Mouse (Mus musculus) gastrocnemius, postnatal 36 days (tissue): ENCODE data around the gene Clec18a. TPM values are rescaled to one million over a fixed set of nuclear protein-coding genes. Genes with fewer than 3 reads are reported as not detected.
"Not testable (repeated sequence)": the region's sequence is repeated elsewhere in the genome, so short reads cannot be mapped to it uniquely, and the experiment has no call there.

Experiments
- DNase-seq, 2 experiments: peaks; one replicate each; pipeline ENCODE4 v3.0.0; 2022
- intact Hi-C: fragments of 180-260 bp; cut with DNase I; formaldehyde crosslinking; loops from one replicate; pipeline ENCODE4 v1.15.1; 2025
- total RNA-seq, 2 experiments: library from RNA; stranded (reverse); gene quantifications; 2 replicates each; pipeline ENCODE4 v1.2.3; 2021

The Clec18a gene
- total RNA-seq, 2 experiments from 2014 or later, result 0.12 to 0.69 TPM

DNA sequence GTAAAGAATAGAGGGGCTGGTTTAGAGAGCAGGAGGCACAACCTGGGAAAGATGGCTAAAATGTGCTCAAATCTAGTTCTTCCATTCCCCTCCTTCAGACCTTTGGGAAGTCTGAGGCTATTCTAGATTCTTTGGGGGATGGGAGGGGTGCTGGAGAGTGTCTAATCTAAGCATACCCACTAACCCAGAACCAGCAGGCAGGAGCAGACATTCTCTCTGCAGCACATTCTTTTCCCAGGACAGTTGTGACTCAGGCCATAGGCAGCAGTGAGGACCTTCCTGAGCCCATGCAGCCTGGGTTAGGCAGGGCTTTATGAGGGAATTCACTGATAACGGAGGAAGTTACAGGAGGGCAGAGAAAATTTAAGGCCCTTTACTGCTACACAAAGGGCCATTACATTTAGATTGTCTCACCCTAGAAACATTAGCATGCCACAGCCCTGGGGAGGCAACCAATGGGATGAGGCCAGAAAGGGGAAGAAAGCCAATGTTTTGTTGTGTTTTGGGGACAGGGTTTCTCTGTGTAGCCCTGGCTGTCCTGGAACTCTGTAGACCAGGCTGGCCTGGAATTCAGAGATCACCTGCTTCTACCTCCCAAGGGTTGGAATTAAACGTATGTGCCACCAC is 33.2 kb downstream of the Clec18a start:
- DNase-seq, result no peak
- intact Hi-C loops, result no loop called here

DNA sequence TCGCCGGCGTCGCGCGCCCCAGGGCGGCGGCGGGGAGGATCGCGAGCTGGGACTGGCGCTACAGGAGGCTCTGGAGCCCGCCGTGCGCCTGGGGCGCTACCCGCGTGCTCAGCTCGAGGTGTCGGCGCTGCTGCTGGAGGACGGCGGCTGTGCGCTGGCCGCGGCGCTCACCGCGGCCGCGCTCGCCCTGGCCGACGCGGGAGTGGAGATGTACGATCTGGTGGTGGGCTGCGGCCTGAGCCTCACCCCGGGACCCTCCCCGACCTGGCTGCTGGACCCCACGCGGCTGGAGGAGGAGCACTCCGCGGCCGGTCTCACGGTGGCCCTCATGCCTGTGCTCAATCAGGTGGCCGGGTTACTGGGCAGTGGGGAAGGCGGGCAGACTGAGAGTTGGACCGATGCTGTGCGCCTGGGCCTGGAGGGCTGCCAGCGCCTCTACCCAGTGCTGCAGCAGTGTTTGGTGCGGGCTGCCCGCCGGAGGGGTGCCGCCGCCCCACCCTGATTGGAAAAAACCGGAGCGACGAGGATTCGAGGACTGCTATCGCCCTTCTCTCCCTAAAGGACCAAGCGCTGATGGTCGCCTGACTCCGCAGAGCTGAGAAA is 35.4 kb downstream of the Clec18a start:
- DNase-seq, result no peak
- intact Hi-C loops, result no loop called here

DNA sequence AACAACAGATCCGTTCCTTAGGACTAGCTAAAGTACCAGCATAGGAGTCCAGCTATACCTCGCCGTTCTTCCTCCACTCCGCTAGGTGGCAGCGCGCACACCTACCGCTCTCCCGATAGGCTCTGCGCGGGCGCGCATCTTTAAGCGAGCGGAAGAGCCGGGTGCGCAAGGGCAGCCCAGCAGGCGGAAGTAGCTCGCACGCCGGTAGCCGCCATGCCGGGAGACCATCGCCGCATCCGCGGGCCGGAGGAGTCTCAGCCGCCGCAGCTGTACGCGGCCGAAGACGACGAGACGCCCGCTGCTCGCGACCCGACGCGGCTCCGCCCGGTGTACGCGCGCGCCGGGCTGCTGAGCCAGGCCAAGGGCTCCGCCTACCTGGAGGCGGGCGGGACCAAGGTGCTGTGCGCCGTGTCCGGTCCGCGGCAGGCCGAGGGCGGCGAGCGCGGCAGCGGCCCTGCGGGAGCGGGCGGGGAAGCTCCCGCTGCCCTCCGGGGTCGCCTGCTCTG is 36.0 kb downstream of the Clec18a start, which contains the start of gene Exosc6:
TSS of gene Exosc6 (plus strand) at position 182 of the 506 bp plus-strand sequence.
- intact Hi-C loops, result no loop called here

DNA sequence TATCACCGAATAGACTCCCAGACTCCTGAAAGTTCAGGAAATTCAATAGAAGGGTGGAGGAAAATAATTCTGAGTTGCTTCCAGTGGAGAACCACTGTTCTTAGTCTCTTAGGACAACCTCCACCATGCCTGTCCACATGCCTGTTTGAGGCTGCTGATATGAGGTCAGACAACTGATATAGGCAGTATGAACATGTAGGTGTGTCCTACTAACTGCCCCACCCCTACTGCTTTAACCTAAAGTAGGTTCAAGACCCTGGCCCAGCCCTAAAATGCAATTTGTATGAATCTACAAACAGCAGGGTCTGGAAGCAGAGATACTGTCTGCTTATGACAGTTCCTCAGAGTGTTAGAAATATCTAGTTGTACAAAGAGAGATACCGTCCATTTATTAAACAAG is 36.6 kb downstream of the Clec18a start:
- intact Hi-C loops, result loop anchor here (2.0 kb wide), 1 partner anchor 35 kb away; no protein-coding TSS in a partner anchor
- DNase-seq, result no peak

More for the DNA sequence above, 36.0 kb downstream of the Clec18a start, which contains the start of gene Exosc6:
- DNase-seq, result peak; percentile 85 to 86

DNA sequence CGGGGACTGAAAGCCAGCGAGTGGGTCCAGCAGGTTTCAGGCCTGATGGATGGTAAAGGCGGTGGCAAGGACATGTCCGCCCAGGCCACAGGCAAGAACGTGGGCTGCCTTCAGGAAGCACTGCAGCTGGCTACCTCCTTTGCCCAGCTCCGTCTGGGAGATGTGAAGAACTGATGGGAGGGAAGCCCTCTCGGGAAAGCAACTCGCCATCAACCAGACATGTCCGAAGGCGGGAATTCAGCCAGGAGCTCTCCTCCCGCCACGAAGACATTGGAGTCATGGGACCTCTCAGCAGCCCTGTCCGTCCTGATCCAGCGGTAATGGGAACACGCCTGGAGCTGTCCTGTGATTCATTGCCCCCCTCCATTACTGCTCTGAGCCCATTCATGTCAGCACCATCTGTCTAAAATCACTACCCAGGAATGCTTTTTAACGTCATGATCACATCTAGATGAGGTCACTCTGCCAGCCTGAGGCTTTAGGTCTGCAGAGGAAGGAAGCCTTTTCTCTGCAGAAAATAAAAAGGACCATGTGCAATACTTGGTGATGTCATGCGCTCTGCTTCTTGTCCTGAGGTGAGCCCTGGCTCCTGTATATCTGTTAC is 37.1 kb downstream of the Clec18a start:
- intact Hi-C loops, result loop anchor here (2.0 kb wide), 1 partner anchor 36 kb away; no protein-coding TSS in a partner anchor
- DNase-seq, result no peak

DNA sequence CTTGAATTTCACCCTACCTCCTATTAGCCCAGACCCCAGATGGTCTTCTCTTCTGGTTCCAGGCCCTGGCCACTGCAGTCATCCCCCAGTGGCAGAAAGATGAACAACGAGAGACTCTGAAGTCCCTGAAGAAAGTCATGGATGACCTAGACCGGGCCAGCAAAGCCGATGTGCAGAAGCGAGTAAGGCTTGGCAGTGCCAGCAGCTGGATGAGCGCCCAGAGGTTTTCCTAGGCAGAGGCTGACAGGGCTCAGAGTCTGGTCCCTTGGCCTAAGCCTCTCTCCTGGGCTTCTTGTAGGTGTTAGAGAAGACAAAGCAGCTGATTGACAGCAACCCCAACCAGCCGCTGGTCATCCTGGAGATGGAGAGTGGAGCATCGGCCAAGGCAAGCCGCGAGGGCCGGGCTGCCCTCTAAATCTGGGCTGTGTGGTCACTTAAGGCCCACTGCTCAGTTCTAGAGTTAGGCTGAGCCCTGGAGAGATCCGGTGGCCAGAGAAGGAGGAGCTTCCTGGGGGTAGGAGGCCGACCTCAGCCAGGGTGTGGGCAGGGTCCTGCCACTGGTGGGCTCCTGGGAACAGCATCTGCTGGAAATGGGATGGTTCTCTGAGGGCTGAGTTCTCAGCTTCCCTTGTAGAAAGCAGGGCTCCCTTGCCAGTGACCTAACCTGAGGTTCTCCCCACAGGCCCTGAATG is 38.3 kb downstream of the Clec18a start:
- no peak for DNase-seq
- intact Hi-C loops, result loop anchor here (2.0 kb wide), 2 partner anchors 17 to 37 kb away; no protein-coding TSS in a partner anchor

DNA sequence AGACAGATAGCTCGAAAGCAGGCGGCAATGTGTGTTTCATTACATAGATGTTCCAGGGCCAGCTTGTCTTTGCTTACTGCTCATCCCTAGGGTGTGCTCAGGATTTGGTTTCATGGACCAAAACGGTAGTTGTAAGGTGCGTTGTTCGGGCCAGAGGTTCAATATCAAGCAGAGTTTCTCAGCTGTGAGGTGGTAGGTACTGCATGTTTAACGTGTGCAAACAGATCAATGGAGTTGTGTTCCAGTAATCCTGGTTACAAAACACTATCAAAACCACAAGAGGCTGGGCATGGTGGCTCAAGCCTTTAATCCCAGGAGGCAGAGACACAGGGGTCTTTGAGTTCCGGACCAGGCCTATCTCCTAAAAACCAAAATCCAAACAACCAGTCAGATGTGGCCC is 43.1 kb downstream of the Clec18a start:
- intact Hi-C loops, result loop anchor here (5.0 kb wide), 1 partner anchor 33 kb away; no protein-coding TSS in a partner anchor
- no peak for DNase-seq

DNA sequence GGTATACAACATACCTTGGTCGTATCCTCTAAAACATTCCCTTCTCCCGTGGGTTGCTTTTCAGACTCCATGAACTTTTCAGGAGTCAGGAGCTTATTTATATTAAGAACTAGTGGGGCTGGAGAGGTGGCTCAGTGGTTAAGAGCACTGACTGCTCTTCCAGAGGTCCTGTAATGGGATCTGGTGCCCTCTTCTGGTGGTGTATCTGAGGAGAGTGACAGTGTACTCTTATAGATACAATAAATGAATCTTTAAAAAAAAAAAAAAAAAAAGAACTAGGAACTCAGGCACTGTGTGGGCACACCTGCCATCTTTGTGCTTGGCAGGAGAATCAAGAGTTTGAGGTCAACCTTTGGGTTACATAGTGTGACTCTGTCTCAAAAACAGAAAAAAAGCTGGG is 43.5 kb downstream of the Clec18a start:
- no peak for DNase-seq
- intact Hi-C loops, result loop anchor here (5.0 kb wide), 1 partner anchor 34 kb away; no protein-coding TSS in a partner anchor

DNA sequence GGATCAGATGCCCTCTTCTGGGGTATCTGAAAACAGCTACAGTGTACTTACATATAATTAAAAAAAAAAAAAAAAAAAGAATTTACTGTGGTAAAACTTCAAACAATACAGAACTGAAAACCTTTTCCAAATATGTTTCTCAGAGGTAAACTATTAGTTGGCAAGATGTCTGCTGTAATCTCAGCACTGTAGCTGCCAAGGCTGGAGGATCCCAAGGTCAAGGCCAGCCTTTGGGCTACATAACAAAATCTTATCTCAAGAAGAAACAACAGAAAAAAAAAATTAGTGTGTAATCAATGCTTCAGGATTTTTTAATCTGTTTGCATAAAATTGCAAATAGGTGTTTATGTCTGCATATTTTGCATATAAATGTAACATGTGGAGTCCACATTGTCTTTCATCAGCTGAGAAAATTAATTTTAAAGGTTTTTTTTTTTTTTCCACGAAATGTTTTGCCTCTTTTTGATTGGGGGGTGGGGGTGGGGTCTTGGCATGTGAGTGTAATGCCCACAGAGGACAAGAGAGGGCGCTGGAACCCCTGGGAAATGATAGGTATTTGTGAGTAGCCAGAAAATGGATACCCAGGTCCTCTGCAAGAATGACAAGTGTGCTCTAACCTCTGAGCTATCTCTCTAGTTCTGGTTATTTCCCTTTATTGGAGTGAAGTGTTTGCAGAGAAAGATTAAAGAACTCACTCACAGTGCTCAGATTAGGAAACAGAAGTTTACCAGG is 48.1 kb downstream of the Clec18a start:
- no peak for DNase-seq
- intact Hi-C loops, result no loop called here

DNA sequence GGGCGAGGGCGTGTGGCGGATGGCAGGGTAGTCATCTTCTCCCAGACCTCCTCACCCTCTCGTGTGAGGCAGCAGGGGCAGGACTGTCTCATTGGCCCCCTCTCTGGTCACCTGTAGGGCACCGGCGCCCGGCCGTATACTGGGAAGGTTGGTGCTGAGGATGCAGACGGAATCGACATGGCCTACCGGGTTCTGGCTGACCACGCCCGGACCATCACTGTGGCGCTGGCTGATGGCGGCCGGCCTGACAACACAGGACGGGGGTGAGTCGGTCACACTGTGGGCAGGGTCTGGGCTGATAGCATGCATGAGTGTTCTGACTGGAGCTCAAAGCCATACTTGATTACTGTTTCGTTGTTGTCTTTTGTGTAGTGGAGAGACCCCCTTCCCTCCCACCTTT is 49.7 kb downstream of the Clec18a start:
- no peak for DNase-seq
- intact Hi-C loops, result no loop called here

DNA sequence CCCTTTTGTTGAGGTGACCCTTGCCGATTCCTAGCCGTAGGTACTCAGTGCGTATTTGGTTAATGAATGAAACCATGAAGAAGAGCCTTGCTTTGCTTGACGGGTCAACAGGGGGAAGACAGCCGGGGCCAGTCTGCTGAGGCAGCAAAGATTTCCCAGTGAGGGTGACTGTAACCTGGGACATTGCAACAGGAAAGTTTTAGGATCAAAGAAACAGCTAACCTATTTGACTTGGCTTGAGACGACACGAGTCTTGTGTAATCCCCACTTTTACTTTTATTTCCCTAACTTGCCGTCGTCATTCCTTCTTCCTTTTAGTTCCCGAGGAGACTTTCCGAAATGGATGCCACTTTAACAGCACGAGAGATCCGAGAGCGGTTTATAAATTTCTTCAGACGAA is 55.6 kb downstream of the Clec18a start:
- intact Hi-C loops, result loop anchor here (2.0 kb wide), 1 partner anchor 16 kb away; no protein-coding TSS in a partner anchor
- DNase-seq, result no peak

DNA sequence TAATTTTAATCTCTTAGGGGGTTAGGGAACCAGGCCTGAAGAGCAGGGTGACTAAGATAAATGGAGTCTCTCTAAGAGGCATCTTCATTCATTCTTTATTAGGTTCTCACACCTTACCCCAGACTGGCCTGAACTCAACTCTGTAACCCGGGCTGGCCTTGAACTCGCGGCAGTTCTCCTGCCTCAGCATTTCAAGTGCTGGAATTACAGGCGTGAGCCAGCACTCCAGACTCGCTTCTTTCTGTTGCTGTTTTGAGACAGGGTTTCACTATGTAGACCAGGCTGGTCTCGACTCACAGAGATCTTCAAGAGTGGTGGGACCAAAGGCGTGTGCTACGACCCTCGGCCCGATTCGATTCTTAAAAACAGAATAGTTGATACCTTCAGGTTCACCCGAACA is 58.0 kb downstream of the Clec18a start:
- intact Hi-C loops, result no loop called here
- DNase-seq, result no peak

DNA sequence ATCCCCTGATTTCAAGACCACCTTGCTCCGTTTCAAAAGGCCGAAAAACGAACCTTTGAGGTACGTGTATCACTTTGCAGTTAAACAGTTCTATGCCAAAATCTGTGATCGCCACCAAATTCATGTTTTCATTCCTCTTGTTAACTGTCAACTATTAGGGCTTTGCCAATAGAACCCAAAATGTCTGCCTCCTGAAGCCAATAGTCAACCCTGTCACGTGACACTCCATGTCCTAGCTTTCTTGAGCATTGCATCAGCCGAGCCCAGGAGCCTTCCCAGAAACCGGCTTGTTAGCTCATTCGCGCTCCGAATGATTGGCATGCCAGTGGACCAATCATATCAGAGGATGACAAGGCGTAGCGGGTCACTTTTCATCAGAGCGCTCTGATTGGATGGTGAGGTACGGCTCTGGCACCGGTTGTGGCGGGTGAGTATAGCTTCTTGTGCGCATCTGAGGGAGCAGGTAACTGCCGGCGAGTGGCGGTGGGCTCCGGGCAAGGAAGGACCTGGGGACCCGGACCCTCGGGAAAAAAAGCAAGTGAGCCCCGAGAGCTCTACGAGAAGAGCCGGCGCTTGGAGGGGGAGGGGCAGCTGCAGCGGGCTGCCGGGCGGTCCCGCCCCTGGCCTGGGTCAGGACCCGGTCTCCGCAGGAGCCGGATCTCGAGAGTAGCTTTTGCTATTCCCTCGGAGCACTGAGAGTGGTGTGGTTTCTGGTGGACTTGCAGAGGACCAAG is 58.6 kb downstream of the Clec18a start:
- DNase-seq, result peak; percentile 91 to 98
- intact Hi-C loops, result no loop called here

DNA sequence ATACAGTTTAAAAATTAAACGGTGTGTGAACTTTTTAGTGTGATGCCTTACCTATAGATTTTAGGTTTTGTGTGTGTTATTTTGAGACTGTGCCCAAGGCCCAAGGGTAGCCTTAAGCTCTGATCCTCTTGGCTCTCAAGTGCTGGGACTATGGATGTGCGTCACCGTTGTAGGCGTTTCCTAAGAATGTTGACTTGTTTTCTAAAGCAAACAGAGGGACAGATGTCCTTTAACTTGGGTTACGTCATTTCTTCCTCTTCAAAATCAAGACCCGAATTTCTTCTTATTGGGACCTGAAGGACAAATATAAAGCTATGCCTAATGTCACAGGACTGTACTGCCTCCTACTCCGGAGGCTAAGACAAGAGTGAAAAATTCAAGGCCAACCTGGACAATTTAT is 59.3 kb downstream of the Clec18a start, which contains the start of gene Aars:
TSS of gene Aars (plus strand) at position 229 of the 400 bp plus-strand sequence.
- no peak for DNase-seq
- intact Hi-C loops, result no loop called here

DNA sequence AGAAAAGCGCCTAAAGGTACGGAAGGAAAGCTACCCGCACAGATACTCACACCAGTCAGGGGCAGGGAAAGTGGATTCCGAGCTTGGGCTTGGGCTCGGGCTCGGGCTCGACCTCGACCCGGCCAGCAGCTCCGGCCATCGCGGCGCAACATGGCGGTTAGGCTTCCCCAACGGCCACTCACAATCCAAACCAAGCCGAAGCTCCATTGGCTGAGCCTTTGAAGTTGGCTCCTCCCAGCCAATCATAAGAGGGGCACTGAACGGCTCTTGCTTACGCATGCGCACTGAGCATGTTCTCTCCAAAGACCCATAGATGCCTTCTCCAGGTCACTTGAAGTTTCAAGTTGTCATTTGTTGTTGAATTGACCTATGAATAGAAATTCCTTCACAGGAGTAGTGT is 60.7 kb downstream of the Clec18a start, which contains the start of gene Ddx19b:
TSS of gene Ddx19b (minus strand) at position 180 of the 400 bp plus-strand sequence.
- DNase-seq, result no peak
- intact Hi-C loops, result no loop called here

DNA sequence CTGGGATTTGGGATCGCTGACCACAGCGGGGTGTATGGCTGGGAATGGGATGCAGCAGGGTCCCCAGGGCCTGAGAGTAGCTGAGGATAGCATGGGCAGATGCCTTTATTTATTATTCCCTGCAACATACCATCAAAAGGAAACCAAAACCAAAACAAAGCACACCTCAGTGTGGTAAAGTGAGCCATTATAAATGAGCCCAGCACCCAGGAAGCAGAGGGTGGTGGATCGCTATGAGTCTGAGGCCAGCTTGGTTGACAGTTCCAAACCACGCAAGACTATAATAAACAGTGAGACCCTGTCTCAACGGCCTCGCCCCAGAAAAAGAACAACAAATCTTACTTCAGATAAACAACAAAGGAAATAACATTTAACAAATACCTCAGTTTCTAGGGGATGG is 62.2 kb downstream of the Clec18a start:
- intact Hi-C loops, result no loop called here
- DNase-seq, result no peak

DNA sequence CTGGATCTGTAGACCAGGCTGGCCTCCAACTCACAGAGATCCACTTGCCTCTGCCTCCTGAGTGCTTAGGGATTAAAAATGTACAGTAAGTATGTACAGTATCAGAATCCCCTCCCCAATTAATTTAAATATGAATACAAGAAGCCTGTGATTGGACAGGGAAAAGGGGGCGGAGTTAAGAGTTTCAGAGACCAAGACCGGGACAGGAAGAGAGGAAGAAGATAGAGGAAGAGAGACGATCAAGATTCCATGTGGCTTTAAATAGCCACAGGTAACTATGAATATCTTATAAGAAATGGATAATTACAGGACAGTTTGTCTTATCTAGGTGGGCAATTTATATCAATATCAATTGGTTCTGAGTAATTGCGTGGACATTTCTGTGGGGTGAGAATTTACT is 62.6 kb downstream of the Clec18a start:
- intact Hi-C loops, result no loop called here
- DNase-seq, result no peak

DNA sequence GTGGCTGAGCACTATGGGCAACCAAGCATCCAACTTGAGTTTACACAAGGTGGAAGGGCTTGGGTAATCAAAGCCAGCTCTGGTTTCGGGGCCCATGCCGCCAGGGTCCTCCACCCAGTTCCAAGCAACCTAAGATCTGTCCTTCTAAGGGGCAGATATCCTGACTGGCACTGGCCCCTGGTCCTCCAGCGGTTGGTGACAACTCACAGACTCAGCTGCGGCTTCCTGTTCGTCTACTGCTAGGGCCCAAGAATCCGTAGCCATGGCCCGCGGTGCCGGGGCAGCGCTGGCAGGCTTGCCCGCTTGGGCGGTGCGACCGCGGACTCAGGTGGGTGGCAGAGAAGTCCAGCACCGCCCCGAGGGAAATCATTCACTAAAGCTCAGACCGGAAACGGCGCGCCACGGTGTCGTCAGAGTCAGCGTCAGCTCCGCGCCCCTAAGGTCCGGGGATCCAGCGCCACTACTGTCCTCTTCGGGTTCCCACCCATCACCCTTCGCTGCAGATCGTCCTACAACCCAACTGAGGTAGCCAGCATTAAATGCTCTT is 64.8 kb downstream of the Clec18a start:
- intact Hi-C loops, result no loop called here
- DNase-seq, result peak; percentile 67 to 72

DNA sequence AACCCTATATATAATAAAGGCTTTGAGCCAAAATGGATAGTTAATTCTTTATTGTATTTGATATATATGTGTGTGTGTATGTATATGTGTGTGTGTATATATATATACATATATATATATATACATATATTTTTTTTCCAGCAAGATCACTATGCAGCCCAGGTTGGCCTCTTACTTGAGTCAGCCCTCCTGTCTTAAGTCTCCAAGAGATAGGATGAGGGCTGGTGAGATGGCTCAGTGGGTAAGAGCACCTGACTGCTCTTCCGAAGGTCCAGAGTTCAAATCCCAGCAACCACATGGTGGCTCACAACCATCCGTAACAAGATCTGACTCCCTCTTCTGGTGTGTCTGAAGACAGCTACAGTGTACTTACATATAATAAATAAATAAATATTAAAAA is 65.6 kb downstream of the Clec18a start:
- DNase-seq, intact Hi-C loops: not testable (repeated sequence)
